Mouse (Mus musculus): ENCODE results near the gene 2410002F23Rik.
"Not testable (repeated sequence)": the region's sequence is repeated elsewhere in the genome, so short reads cannot be mapped to it uniquely, and the experiment has no call there.

2410002F23Rik gene

DNA sequence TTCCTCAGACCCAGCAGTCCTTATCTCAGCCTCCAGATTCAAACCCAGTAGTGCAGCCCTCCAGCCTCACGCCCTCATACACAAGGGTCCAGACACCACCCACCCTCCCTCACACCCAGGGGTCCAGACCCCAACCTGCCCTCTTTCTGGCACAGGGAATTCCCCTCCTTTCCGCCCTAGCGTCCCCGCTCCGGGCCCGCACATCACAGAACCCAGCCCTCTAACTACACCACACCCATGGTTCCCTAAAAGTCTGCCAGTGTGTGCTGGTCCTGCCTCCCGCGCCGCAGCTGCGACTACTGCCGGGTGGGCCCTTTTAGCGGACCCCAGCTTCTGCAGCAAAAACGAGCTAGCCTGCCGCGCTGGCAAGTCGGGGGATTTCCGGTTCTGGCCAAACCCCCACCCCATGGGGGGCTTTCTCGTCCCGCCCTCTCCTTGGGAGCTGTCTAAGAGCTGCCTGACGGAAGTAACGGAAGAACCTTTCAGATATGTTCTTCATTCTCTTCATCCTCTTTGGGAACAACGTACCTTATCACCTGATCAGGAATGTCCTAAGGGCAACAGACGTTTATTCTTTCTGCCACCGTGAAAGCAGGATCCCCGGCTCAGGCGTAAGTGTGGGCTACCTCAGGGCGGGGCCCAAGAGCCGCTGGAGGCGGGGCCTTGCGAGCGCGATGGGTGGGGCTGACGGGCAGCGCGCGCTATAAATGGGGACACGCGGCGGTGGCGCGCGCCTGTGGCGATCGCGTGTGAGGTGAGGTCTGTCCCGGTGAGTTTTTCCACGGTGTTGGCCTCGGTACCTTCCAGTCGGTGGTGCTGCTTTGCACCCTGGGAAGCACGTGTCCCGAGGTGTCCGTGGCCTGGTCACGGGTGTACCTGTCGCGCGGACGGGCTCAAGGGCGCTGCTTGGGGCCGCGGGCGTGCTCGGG lies at the start of gene 2410002F23Rik, which contains the start of gene 1700028J19Rik:
Gene 2410002F23Rik, plus strand, starts transcription at position 668 of the 929 bp plus-strand sequence.
Gene 1700028J19Rik, minus strand, starts transcription at position 641 of the 929 bp plus-strand sequence.
- peak; percentile 93 for DNase-seq (ENCODE audit: extremely low spot score, low spot score)

DNA sequence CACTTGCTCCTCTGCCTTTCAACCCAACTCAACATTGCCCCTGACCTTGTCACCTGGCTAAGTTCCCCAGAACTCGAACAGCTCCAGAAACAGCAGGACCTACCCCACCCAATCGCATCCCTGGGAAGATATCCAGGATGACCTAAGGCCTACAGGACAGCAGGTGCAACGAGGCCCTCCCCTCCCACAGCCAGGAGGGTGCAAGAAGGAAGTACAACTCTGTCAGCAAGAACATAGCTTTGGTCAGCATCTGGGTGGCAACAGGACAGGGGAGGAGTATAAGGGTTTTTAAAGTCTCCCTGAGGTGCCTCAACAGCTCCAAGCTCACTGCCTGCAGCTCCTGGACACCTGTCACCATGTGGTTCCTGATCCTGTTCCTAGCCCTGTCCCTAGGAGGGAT lies 48.6 kb upstream of the 2410002F23Rik start, which contains the start of gene Klk1b3:
Gene Klk1b3, plus strand, starts transcription at position 301 of the 400 bp plus-strand sequence.
- DNase-seq (ENCODE audit: extremely low spot score, low spot score), result no peak

DNA sequence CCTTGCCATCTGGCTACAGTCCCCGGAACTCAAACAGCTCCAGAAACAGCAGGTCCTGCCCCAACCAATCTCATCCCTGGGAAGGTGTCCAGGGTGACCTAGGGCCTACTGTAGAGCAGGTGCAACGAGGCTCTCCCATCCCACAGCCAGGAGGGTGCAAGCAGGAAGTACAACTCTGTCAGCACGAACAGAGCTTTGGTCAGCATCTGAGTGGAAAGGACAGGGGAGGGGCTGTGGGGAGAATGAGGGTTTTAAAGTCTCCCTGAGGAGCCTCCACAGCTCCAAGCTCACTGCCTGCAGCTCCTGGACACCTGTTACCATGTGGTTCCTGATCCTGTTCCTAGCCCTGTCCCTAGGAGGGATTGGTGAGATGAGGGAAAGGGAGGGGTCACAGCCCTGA lies 39.4 kb upstream of the 2410002F23Rik start, which contains the start of gene Klk1b4:
Gene Klk1b4, plus strand, starts transcription at position 301 of the 400 bp plus-strand sequence.
- DNase-seq (ENCODE audit: extremely low spot score, low spot score), result not testable (repeated sequence)

DNA sequence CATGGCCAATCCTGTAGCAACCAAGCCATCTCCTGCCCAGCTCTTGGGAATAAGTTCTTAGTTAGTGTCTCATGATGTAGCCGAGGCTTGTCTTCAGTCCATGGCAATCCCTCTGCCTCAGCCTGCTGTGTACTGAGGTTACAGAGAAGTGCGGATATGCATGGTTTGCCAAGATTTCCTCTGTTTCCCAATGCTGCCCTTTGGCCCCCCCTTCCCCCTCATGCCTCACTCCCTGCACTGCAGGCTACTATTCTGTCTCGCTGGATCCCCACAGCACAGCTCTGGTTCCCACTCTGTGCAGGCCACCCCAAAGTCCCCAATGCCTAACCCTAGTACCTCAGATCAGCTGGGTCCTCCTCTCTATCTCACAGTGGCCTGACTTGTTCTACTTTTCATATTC lies 38.2 kb upstream of the 2410002F23Rik start:
- no peak for DNase-seq (ENCODE audit: extremely low spot score, low spot score)

DNA sequence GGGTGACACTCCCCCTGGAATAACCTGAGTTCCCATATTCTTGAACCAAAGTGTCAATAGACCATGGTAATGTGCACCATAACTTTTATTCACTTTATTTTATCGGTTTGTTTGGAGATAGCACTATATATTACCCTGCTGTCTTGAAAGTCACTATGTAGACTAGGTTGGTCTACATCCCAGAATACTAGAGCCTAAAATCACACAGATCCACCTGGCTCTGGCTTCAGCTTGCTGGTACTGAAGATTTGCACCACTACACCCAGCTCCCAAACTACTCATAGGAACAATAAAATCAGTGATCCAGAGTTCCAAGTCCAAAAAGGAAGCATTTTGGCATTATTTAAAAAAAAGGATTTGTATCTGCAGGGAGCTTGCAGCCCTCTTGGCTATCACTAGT lies 30.9 kb upstream of the 2410002F23Rik start, which contains the start of gene Klk1b5:
Gene Klk1b5, plus strand, starts transcription at position 301 of the 400 bp plus-strand sequence.
- DNase-seq (ENCODE audit: extremely low spot score, low spot score), result no peak

DNA sequence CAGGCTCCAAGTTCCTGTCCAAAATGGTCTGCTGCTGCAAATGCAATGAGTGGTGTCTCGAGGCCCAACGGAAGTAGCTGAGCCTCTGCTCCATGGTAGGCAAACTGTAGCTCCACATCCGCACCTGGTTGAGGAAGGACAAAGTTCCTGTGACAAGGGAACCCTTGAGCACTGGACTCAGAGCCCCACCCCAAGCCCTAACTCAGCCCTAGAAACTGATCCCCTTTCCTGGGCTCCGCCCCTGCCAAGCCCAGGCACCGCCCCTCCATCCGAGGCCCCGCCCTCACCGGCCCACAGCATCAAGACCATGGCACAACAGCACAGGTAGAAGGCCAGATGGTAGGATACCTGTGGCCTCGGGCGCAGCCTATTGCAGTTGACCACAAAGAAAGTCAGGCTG lies 24.9 kb upstream of the 2410002F23Rik start:
- DNase-seq (ENCODE audit: extremely low spot score, low spot score), result not testable (repeated sequence)

DNA sequence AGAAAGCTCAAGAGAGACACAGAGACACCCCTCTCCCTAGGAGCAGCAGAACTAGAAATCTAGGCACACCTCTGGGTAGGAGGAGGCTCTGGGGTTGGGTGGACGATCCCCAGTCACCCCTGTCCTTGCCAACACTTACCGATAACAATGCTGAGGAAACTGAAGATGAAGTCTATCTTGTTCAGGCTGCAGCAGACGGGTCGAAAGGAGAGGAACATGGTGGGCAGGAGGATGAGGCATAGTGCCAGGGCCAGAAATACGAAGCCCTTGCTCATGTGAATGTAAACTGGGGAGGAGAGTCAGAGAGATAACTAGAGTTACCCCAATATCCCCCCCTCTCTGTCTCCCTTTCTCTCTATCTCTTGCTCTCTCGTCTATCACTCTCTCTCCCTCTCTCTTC lies 24.2 kb upstream of the 2410002F23Rik start:
- not testable (repeated sequence) for DNase-seq (ENCODE audit: extremely low spot score, low spot score)

DNA sequence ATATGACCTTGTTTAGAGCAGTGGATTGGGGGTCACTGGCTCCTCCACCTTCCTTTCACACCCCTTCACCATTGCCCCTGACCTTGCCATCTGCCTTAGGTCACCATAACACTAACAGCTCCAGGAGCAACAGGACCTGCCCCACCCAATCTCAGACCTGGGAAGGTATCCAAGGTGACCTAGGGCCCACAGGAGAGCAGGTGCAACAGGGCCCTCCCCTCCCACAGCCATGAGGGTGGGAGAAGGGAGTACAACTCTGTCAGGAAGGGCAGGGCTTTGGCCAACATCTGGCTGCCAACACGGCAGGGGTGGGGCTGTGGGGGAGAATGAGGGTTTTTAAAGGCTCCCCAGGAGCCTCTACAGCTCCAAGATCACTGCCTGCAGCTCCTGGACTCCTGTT lies 21.4 kb upstream of the 2410002F23Rik start, which contains the start of gene Klk1:
Gene Klk1, plus strand, starts transcription at position 285 of the 400 bp plus-strand sequence.
- no peak for DNase-seq (ENCODE audit: extremely low spot score, low spot score)

DNA sequence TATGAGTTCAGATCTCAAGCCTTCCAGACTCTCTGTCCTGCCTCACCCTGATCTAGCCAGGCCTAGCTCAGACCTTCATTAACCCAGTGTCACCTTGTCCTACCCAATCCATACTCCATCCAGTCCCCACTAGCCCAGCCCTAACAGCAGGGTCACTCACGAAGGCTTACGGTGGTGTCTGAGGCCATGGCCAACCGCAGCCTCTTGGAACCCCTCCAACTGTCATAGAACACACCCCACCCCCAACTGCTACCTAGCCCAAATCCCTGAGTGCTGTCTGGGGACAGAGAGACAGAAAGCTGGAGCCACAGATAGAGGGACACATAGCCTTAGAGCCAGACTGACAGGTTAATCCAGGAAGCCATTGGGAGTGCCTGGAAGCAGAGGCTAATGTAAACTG lies 10.6 kb upstream of the 2410002F23Rik start, which contains the start of gene Gm36864:
Gene Gm36864, plus strand, starts transcription at position 269 of the 400 bp plus-strand sequence.
- no peak for DNase-seq (ENCODE audit: extremely low spot score, low spot score)

DNA sequence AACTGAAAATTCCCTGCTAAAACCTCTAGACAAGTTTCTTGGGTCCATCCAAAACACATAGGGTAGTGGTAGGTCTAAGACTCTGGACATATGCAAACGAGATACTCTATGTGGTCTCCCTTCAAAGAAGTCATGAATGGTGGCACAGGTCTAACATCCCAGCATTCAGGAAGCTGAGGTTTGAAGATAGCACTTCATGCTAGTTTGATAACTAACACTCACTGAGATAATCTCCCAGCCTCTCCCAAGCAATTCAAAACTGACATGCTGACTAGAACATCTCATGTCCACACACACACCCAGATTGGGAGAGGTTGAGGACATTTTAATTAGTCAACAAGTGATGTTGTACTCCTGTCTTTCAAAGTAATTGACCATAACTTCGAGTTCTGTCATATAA lies 6.6 kb upstream of the 2410002F23Rik start:
- DNase-seq (ENCODE audit: extremely low spot score, low spot score), result no peak

DNA sequence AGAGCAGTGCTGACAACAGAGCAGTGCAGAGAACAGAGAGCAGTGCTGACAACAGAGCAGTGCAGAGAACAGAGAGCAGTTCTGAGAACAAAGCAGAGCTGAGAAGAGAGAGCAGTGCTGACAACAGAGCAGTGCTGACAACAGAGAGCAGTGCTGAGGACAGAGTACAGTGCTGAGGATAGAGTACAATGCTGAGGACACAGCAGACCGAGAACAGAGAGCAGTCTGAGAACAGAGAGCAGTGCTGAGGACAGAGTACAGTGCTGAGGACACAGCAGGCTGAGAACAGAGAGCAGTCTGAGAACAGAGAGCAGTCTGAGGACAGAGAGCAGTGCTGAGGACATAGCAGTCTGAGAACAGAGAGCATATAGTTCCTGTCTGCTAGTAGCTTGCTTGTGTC lies 5.8 kb upstream of the 2410002F23Rik start:
- no peak for DNase-seq (ENCODE audit: extremely low spot score, low spot score)

DNA sequence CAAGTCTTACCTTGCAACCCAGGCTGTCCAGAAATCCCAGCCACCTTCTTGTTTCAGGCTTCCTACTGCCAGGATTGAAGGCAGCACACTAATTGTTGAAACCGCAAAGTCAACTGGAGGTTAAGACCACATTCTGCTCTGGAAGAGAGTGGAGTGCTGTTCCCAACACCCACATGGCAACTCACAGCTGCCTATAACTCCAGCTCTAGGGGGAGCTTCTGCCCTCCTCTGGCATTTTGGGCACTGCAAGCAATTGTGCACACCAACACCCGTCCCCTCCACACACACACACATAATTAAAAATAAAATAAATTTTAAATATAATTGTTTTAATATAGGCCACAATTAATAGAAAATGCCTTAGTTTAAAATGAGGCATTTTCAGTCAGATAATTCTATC lies 5.4 kb upstream of the 2410002F23Rik start:
- DNase-seq (ENCODE audit: extremely low spot score, low spot score), result no peak

DNA sequence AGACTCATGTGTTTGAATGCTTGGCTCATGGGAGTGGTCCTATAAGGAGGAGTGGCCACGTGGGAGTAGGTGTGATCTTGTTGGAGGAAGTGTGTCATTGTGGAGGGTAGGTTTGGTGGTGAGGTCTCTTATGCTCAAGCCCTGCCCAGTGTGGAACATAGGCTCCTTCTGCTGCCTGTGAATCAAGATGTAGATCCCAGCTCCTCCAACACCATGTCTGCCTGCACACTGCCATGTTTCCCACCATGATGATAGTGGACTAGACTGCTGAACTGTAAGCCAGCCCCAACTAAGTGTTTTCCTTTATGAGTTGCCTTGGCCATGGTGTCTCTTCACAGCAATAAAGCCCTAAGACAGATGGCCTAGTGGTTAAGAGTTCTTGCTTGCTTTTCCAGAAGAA lies 2.4 kb upstream of the 2410002F23Rik start:
- DNase-seq (ENCODE audit: extremely low spot score, low spot score), result no peak

DNA sequence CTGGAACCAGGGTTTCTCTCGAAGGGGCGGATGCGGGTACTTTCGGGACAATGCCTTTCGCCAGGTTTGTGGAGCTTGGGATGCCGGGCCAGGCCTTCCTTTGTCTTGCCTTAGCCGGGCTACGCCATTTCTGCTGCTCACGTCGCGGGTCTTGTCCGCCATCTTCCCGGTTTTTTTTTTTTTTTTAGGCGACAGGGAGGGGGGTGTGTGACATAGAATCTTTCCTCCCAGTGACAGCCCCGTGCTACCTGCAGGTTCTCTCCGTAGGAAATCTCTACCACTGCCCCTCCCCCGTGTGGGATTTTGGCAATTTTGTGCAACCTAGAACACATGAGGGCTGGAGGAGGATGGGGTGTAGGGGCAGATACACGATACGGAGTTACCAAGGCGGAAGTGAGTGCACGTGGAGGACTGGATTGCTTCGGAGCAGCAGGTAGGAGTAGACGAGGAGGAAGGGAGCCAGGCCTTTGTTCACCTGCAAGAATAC lies 505 bp downstream of the 2410002F23Rik start:
- DNase-seq (ENCODE audit: extremely low spot score, low spot score), result no peak

DNA sequence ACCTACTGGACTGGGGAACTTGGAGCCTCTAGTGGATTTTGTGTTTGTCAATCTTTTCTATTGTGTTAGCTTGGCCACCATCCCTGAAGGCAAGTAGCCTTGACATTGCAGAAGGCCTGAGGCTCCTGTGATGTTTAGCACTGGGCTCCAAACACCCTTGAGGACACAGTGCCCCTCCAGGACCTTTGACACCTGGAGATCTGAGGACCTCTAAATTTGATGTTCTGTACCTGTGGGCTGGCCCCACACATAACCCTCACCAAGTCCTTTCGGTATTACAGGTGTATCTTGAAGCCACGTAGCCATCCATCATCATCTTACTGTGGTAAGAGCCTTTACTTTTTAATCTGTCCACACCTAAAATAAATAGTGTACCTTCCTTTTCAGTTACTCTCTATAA lies 1.4 kb downstream of the 2410002F23Rik start:
- DNase-seq (ENCODE audit: extremely low spot score, low spot score), result no peak

DNA sequence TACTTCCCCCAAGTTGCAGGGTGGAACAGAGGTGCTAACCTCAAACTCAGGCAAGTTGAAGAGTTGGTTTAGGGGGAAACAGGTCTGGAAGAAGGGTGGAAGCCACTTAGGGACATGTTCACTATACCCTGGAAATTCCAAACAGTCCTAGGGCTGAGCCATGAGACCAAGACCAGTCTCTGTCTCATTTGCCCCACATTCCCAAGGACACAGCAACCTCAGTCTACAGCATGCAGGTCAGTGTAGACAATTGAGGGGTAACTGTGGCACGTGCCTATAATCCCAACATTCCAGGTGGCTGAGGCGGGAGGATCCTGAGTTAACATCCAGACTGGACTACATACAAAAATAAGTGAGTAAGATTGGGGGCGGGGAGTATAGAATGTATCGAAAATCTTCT lies 2.7 kb downstream of the 2410002F23Rik start:
- no peak for DNase-seq (ENCODE audit: extremely low spot score, low spot score)

DNA sequence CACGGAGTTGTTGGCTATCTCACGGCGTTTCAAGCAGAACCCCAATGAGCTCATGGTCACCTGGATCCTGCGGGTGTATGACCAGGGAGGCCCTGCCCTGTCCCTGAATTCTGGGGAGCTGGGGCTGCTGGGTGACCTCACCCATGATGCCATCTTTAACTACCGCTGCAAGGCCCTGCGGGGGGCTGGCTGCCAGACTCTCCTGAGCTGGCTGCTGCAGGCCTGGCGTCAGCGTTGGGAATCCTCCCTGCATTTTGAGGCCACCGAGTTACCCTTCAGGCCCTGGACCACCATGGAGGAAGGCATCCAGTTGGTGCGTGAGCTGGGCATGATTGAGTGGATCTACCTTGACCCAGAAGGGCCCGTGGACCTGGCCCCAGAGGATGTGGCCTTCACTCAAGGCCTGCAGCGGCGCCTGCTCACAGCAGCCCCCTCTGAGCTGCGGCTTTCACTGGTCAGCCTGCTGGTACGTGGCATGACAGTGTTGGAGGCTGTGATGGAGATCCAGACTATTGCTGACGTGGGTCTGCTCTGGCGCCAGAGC lies 4.3 kb downstream of the 2410002F23Rik start:
- DNase-seq (ENCODE audit: extremely low spot score, low spot score), result not testable (repeated sequence)

DNA sequence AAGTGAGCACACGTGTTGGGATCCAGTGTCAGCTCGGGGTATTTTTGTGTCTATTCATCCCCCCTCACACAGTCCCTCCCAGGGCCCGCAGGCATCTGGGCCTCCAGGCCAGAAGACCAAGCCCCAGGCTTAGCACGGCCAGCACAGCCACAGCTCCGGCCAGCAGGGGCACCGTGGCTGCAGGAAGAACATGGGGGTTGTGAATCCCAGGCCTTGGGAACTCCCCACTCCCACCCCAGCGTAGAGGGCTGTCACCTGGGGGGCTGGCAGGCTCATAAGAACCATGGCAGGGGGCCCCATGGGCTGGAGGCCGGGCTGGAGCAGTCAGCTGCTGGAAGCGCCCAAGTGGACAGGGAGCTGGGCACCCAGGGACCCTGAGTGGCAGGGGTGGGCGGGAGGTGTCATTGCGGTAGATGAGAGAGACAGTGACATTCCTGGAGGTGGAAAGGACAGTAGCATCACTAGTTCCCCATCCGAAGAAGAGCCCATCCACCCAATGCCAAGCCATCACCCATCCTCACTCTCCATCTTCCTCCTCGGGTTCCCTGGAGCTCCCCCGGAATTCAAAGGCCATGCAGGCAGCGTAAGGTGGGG lies 6.6 kb downstream of the 2410002F23Rik start:
- no peak for DNase-seq (ENCODE audit: extremely low spot score, low spot score)

DNA sequence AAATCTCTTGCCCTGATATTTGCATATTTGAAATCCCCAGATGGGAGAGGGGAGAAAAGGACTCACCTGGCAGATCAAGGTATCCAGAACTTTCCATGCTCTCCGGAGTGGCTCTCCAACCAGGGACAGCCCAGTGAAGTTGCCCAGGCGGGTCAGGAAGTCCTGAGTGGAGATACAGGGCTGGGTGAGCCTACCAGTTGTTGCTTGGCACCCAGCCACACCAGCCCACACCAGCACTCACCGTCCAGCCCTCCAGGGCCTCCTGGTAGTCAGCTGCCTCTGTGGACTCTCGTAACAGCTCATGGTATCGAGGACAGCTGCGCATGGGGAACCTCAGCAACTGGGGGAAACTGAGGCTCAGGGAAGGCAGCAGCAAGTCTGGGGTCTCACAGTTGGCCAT lies 8.4 kb downstream of the 2410002F23Rik start:
- no peak for DNase-seq (ENCODE audit: extremely low spot score, low spot score)

DNA sequence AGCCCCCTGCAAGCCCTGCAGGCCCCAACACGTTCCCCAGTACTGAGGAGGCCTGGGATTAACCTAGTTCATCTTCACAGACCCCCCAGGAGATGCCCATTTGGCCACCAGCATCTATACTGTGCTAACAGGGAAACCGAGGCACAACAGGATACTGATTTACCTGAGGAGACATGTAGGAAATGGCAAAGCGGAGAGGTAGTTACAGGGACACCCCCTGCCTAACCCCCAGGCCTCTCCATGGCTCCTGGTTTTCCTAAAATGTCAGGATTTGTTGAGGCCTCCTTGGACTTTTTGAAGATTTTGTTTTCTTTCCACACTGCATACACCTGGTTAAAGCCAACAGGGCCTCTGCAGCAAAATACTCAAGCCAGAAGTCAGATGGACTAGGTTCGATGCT lies 10.8 kb downstream of the 2410002F23Rik start, which contains the start of gene Acp4:
Gene Acp4, minus strand, starts transcription at position 101 of the 400 bp plus-strand sequence.
- DNase-seq (ENCODE audit: extremely low spot score, low spot score), result no peak

DNA sequence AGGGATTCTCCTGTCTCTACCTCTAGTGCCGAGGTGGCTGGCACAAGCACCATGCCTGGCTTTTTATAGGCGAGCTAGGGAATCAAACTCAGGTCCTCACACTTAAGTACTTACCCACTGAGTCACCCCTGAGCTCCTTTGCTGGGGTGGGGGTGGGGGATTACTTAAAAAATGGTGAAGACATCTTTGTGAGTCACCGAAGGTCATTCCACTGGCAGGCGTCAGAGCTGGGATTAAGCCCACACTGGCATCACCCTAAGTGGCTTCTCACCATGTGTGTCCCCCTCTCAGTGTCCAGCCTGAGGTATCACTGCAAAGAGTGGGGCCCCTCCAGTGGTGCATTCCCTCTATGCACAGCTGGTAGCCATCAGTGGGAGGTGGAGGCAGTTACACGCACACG lies 13.9 kb downstream of the 2410002F23Rik start:
- DNase-seq (ENCODE audit: extremely low spot score, low spot score), result no peak
